Mouse (Mus musculus): ENCODE measurements at regions not wholly inside any gene's neighbourhood (a gene's known extent, or its start where the extent isn't known, plus 50 kb on each side); places are given as distances from the start of the nearest gene placed in this dataset.

GRCm38 (mm10) chr2:106431637-106432199 is 261.4 kb upstream of the Mpped2 start:
- 11% methylated on average over 9 of the region's 9 CpGs for WGBS
- no peaks in the 10 kb centered on the region for H3K9me3 ChIP-seq (ENCODE audit: control insufficient read depth, low read length)
- H3K9ac ChIP-seq (ENCODE audit: low read depth, low read length), result no peak overlapping the region
- H3K27me3 ChIP-seq (ENCODE audit: control insufficient read depth, insufficient read depth, low read length), result 0 out of 2 replicates have a peak, but pooled peaks cover 4% of the 10 kb centered on the region
- no peak overlapping the region for H3K4me3 ChIP-seq (ENCODE audit: low read length)
- H3K4me1 ChIP-seq (ENCODE audit: control insufficient read depth, insufficient read depth, low read length), result 0 out of 2 replicates have a peak, but pooled peaks cover 5% of the 10 kb centered on the region
- no peaks in the 10 kb centered on the region for H3K36me3 ChIP-seq (ENCODE audit: control insufficient read depth, insufficient read depth, low read length)
- no peak overlapping the region for H3K27ac ChIP-seq (ENCODE audit: low read depth, low read length)
- H3K4me2 ChIP-seq (replicated peaks; ENCODE audit: low read depth, low read length), result no peak overlapping the region
- ATAC-seq (ENCODE audit: low FRiP score, low TSS enrichment), result peak; percentile 50

DNA sequence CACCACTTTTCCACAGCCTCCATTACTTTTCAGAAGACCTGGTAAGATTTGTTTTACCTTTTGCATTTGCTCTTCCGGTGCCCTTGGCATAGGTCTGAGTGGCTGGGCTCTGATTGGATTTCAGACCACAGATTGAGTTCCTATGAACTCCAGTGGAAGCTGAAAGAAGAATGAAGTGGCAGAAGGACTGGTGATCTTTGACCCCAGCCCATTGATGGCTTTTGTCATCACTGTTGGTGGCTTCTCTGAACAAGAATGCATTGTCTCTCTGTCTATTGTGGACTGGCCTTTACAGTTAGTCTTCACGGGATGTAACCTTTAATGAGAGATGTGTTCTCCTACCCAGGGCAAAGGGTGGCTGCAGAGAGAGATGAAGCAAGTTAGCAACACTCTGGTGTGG is 256.9 kb upstream of the Mpped2 start:
- Histone ChIP-seq H3K27me3 (ENCODE audit: control insufficient read depth, insufficient read depth, low read length) (no peaks in the 10 kb centered on the region), H3K36me3 (ENCODE audit: control insufficient read depth, insufficient read depth, low read length) (no peaks in the 10 kb centered on the region), H3K4me1 (ENCODE audit: control insufficient read depth, insufficient read depth, low read length) (no peaks in the 10 kb centered on the region), H3K4me2 (replicated peaks; ENCODE audit: low read depth, low read length) (no peak overlapping the region), H3K9me3 (ENCODE audit: control insufficient read depth, low read length) (no peaks in the 10 kb centered on the region), H3K27ac (ENCODE audit: low read depth, low read length) (no peak overlapping the region), H3K4me3 (ENCODE audit: low read length) (no peak overlapping the region), H3K9ac (ENCODE audit: low read depth, low read length) (no peak overlapping the region)
- ATAC-seq (ENCODE audit: low FRiP score, low TSS enrichment), result no peak
- WGBS, result 86% methylated on average over 2 of the region's 2 CpGs

GRCm38 (mm10) chr2:106454310-106454974 is 238.6 kb upstream of the Mpped2 start:
- H3K9ac ChIP-seq (ENCODE audit: low read depth, low read length), result no peak overlapping the region
- H3K4me1 ChIP-seq (ENCODE audit: control insufficient read depth, insufficient read depth, low read length), result no peaks in the 10 kb centered on the region
- H3K4me2 ChIP-seq (replicated peaks; ENCODE audit: low read depth, low read length), result no peak overlapping the region
- H3K9me3 ChIP-seq (ENCODE audit: control insufficient read depth, low read length), result no peaks in the 10 kb centered on the region
- no peaks in the 10 kb centered on the region for H3K27me3 ChIP-seq (ENCODE audit: control insufficient read depth, insufficient read depth, low read length)
- H3K36me3 ChIP-seq (ENCODE audit: control insufficient read depth, insufficient read depth, low read length), result no peaks in the 10 kb centered on the region
- 82% methylated on average over 7 of the region's 7 CpGs for WGBS
- no peak overlapping the region for H3K27ac ChIP-seq (ENCODE audit: low read depth, low read length)
- H3K4me3 ChIP-seq (ENCODE audit: low read length), result no peak overlapping the region
- ATAC-seq (ENCODE audit: low FRiP score, low TSS enrichment), result no peak

DNA sequence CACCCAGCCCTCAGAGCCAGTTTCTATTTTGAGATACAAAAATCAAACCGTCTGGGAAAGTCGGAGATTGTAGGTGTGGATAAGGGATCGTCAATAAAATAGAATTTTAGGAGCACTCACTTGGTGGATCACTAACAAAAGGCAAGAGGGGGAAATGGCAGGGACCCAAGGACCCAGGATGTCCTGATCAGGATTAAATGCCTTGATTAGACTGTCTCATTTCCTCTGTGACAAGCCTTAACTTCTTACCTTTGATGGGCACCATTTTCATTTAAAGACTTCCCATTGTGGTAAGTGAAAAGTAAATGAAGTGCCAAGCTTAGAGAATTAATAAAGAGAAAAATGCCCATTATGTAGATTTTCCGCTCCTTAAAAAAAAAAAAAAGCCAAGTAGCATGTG is 238.0 kb upstream of the Mpped2 start:
- Histone ChIP-seq H3K4me2 (replicated peaks; ENCODE audit: low read depth, low read length) (no peak overlapping the region), H3K4me3 (ENCODE audit: low read length) (no peak overlapping the region), H3K27me3 (ENCODE audit: control insufficient read depth, insufficient read depth, low read length) (no peaks in the 10 kb centered on the region), H3K36me3 (ENCODE audit: control insufficient read depth, insufficient read depth, low read length) (no peaks in the 10 kb centered on the region), H3K27ac (ENCODE audit: low read depth, low read length) (no peak overlapping the region), H3K9me3 (ENCODE audit: control insufficient read depth, low read length) (no peaks in the 10 kb centered on the region), H3K4me1 (ENCODE audit: control insufficient read depth, insufficient read depth, low read length) (no peaks in the 10 kb centered on the region), H3K9ac (ENCODE audit: low read depth, low read length) (no peak overlapping the region)
- no peak for ATAC-seq (ENCODE audit: low FRiP score, low TSS enrichment)
- 85% methylated on average over 4 of the region's 4 CpGs for WGBS

DNA sequence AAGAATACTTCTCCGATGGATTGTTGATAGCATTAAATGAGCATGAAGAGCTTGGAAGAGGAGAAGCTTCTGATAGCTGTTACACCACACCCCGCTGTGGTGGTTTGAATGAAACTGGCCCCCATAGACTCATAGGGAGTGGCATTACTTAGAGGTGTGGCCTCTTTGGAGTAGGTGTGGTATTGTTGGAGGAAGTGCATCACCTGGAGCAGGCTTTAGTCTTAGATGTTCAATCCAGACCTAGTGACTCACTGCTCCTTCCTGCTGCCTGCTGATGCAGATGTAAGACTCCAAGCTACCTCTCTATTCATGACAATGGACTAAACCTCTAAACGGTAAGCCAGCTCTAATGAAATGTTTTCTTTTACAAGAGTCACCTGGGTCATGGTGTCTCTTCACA is 237.1 kb upstream of the Mpped2 start:
- H3K4me2 ChIP-seq (replicated peaks; ENCODE audit: low read depth, low read length), result no peak overlapping the region
- WGBS, result 81% methylated on average over 3 of the region's 3 CpGs
- H3K9ac ChIP-seq (ENCODE audit: low read depth, low read length), result no peak overlapping the region
- H3K9me3 ChIP-seq (ENCODE audit: control insufficient read depth, low read length), result no peaks in the 10 kb centered on the region
- no peak overlapping the region for H3K27ac ChIP-seq (ENCODE audit: low read depth, low read length)
- no peaks in the 10 kb centered on the region for H3K36me3 ChIP-seq (ENCODE audit: control insufficient read depth, insufficient read depth, low read length)
- no peak for ATAC-seq (ENCODE audit: low FRiP score, low TSS enrichment)
- H3K4me3 ChIP-seq (ENCODE audit: low read length), result no peak overlapping the region
- H3K27me3 ChIP-seq (ENCODE audit: control insufficient read depth, insufficient read depth, low read length), result no peaks in the 10 kb centered on the region
- no peaks in the 10 kb centered on the region for H3K4me1 ChIP-seq (ENCODE audit: control insufficient read depth, insufficient read depth, low read length)

DNA sequence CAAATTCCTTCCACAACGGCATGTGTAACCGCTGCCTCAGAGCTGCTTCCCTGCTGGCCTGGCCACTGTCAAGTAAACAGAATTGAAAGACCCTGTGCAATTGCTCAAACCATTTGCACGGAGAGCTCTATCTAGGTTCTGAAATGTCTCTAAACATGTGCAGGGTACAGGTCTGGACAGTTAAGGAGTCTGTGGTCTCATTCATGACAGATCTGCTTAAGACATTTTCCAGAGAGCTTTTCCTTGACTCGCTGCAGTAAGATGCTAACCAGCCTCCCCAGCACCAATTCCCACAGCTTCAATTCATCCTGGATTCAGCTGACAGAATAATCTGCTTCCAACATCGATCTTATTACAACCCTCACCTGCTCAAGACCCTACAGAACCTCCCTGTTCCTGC is 235.1 kb upstream of the Mpped2 start:
- H3K36me3 ChIP-seq (ENCODE audit: control insufficient read depth, insufficient read depth, low read length), result no peaks in the 10 kb centered on the region
- no peak overlapping the region for H3K4me3 ChIP-seq (ENCODE audit: low read length)
- no peak for ATAC-seq (ENCODE audit: low FRiP score, low TSS enrichment)
- no peak overlapping the region for H3K4me2 ChIP-seq (replicated peaks; ENCODE audit: low read depth, low read length)
- no peaks in the 10 kb centered on the region for H3K4me1 ChIP-seq (ENCODE audit: control insufficient read depth, insufficient read depth, low read length)
- no peak overlapping the region for H3K9ac ChIP-seq (ENCODE audit: low read depth, low read length)
- no peaks in the 10 kb centered on the region for H3K27me3 ChIP-seq (ENCODE audit: control insufficient read depth, insufficient read depth, low read length)
- 72% methylated on average over 5 of the region's 5 CpGs for WGBS
- no peaks in the 10 kb centered on the region for H3K9me3 ChIP-seq (ENCODE audit: control insufficient read depth, low read length)
- no peak overlapping the region for H3K27ac ChIP-seq (ENCODE audit: low read depth, low read length)

DNA sequence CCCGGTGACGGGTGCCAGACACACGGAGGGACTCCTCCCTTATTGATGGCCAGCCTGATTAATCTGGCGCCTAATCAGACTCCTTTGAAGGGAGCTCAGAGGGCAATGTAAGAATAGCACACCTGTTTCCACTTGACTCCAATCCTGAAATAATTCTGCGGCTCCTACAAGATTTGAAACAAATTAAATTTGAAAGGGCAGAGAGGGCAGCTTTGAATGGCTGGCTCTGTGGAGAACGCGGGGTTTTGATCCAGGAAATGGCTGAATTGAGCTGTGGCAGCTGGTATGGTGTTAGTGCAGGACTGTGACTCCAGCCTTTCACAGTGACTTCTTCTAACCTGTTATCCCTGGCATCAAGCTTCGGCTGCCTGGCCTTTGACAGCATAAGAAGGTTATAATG is 232.0 kb upstream of the Mpped2 start:
- 64% methylated on average over 8 of the region's 8 CpGs for whole genome bisulfite sequencing
- no peaks in the 10 kb centered on the region for H3K4me1 ChIP-seq (ENCODE audit: control insufficient read depth, insufficient read depth, low read length)
- no peaks in the 10 kb centered on the region for H3K27me3 ChIP-seq (ENCODE audit: control insufficient read depth, insufficient read depth, low read length)
- no peak overlapping the region for H3K9ac ChIP-seq (ENCODE audit: low read depth, low read length)
- H3K9me3 ChIP-seq (ENCODE audit: control insufficient read depth, low read length), result no peaks in the 10 kb centered on the region
- H3K36me3 ChIP-seq (ENCODE audit: control insufficient read depth, insufficient read depth, low read length), result no peaks in the 10 kb centered on the region
- no peak for ATAC-seq (ENCODE audit: low FRiP score, low TSS enrichment)
- H3K4me3 ChIP-seq (ENCODE audit: low read length), result no peak overlapping the region
- no peak overlapping the region for H3K4me2 ChIP-seq (replicated peaks; ENCODE audit: low read depth, low read length)
- no peak overlapping the region for H3K27ac ChIP-seq (ENCODE audit: low read depth, low read length)

GRCm38 (mm10) chr2:106461490-106461889 is 231.6 kb upstream of the Mpped2 start:
- H3K27me3 ChIP-seq (ENCODE audit: control insufficient read depth, insufficient read depth, low read length), result no peaks in the 10 kb centered on the region
- no peak overlapping the region for H3K9ac ChIP-seq (ENCODE audit: low read depth, low read length)
- 72% methylated on average over 7 of the region's 7 CpGs for WGBS
- ATAC-seq (ENCODE audit: low FRiP score, low TSS enrichment), result no peak
- no peaks in the 10 kb centered on the region for H3K36me3 ChIP-seq (ENCODE audit: control insufficient read depth, insufficient read depth, low read length)
- no peak overlapping the region for H3K4me2 ChIP-seq (replicated peaks; ENCODE audit: low read depth, low read length)
- no peak overlapping the region for H3K27ac ChIP-seq (ENCODE audit: low read depth, low read length)
- no peaks in the 10 kb centered on the region for H3K9me3 ChIP-seq (ENCODE audit: control insufficient read depth, low read length)
- no peaks in the 10 kb centered on the region for H3K4me1 ChIP-seq (ENCODE audit: control insufficient read depth, insufficient read depth, low read length)
- H3K4me3 ChIP-seq (ENCODE audit: low read length), result no peak overlapping the region

DNA sequence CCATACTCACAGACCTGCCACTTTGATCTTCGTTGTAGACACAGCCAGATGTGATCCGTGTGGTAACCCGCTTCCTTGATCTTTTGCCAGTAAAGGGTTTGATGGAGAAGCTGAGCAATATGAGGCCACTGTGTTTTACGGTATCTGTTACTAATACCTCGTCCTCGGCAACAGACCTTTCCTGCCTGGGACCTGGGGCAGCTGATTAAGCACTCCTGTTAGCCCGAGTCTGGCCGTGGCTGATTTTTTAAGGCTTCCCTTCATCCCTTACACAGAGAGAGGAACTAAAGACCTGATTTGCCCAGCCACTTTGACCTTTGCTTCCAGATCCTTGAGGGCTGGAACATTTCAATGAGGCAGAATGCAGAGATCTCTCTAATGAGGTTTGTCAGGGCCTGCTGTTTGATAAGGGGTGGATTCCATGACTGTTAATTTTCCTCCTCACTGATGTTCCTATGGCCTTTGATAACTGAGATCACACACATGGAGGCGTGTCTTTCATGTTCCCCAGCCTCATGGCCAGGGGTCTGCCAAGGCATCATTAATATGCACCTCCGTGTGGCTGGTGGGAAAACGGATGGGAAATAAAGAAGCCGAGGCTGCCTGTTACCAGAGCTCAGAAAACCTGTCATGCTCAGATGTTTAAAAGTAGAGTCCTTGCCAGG is 231.0 kb upstream of the Mpped2 start:
- Histone ChIP-seq H3K4me2 (replicated peaks; ENCODE audit: low read depth, low read length) (no peak overlapping the region), H3K36me3 (ENCODE audit: control insufficient read depth, insufficient read depth, low read length) (no peaks in the 10 kb centered on the region), H3K27me3 (ENCODE audit: control insufficient read depth, insufficient read depth, low read length) (no peaks in the 10 kb centered on the region), H3K27ac (ENCODE audit: low read depth, low read length) (no peak overlapping the region), H3K9ac (ENCODE audit: low read depth, low read length) (no peak overlapping the region), H3K4me3 (ENCODE audit: low read length) (no peak overlapping the region), H3K9me3 (ENCODE audit: control insufficient read depth, low read length) (no peaks in the 10 kb centered on the region), H3K4me1 (ENCODE audit: control insufficient read depth, insufficient read depth, low read length) (no peaks in the 10 kb centered on the region)
- WGBS, result 47% methylated on average over 12 of the region's 12 CpGs
- no peak for ATAC-seq (ENCODE audit: low FRiP score, low TSS enrichment)

Measured in kidney, embryonic 14.5 days (tissue).